11 mouse cellular contexts compared by ENCODE assay signal in genomic region chr11:51931790-51932189, GRCm38 (mm10). TPM values are rescaled to one million over a fixed set of nuclear protein-coding genes. Genes with fewer than 3 reads are reported as not detected.
A peak's percentile ranks its signal among the peaks of the same experiment; 100 is the strongest.
DNase-seq lines count a peak whose midpoint lies in the region; ATAC-seq and TF ChIP-seq lines count a peak whose summit lies in the region.
"Had no signal": no experiment of that assay in that cellular context is flagged by ENCODE, and none has a peak within 500 bp of the region (broad histone marks: within the 10 kb centered on the region; RNA-seq: fewer than 3 reads in every experiment).

No protein-coding gene starts in this region.

- H3K4me3 ChIP-seq in neural tube, embryonic 11.5 days (ENCODE audit: low read depth, low read length) = no peak overlapping the region
- H3K4me3 ChIP-seq in bone marrow macrophage, adult 2 months (ENCODE audit: insufficient read depth, low read length) = no peak overlapping the region
- H3K4me3 ChIP-seq in stomach, postnatal 0 days (ENCODE audit: low read depth, low read length) = no peak overlapping the region
- H3K4me3 ChIP-seq: heart, embryonic 10.5 days; stomach, embryonic 15.5 days had no signal

- H3K36me3 ChIP-seq in neural tube, embryonic 11.5 days (ENCODE audit: control insufficient read depth, insufficient read depth, low read length) = no peaks in the 10 kb centered on the region
- no peaks in the 10 kb centered on the region for H3K36me3 ChIP-seq in stomach, postnatal 0 days (ENCODE audit: control insufficient read depth, insufficient read depth, low read length)
- H3K36me3 ChIP-seq: heart, embryonic 10.5 days; stomach, embryonic 15.5 days had no signal

- H3K27me3 ChIP-seq in neural tube, embryonic 11.5 days (ENCODE audit: control insufficient read depth, insufficient read depth, low read length) = no peaks in the 10 kb centered on the region
- H3K27me3 ChIP-seq in stomach, postnatal 0 days (ENCODE audit: control insufficient read depth, insufficient read depth, low read length) = no peaks in the 10 kb centered on the region
- H3K27me3 ChIP-seq: stomach, embryonic 15.5 days had no signal

- H3K4me2 ChIP-seq in neural tube, embryonic 11.5 days (ENCODE audit: low read depth) = no peak overlapping the region
- no peak overlapping the region for H3K4me2 ChIP-seq in stomach, postnatal 0 days (replicated peaks; ENCODE audit: low read depth)
- H3K4me2 ChIP-seq: stomach, embryonic 15.5 days had no signal

- WGBS in neural tube, embryonic 11.5 days = 89% methylated on average over 9 of the region's 9 CpGs
- WGBS in stomach, postnatal 0 days = 83% methylated on average over 9 of the region's 9 CpGs

- no peaks in the 10 kb centered on the region for H3K9me3 ChIP-seq in neural tube, embryonic 11.5 days (ENCODE audit: control insufficient read depth, low read length)
- H3K9me3 ChIP-seq in stomach, postnatal 0 days (ENCODE audit: control insufficient read depth, low read length) = no peaks in the 10 kb centered on the region
- H3K9me3 ChIP-seq: heart, embryonic 10.5 days; stomach, embryonic 15.5 days had no signal

- H3K4me1 ChIP-seq in neural tube, embryonic 11.5 days (ENCODE audit: control insufficient read depth, insufficient read depth, low read length) = no peaks in the 10 kb centered on the region
- peaks cover 40% of the 10 kb centered on the region for H3K4me1 ChIP-seq in bone marrow macrophage, adult 2 months (ENCODE audit: control insufficient read depth, insufficient read depth, low read length)
- H3K4me1 ChIP-seq in stomach, postnatal 0 days (replicated peaks; ENCODE audit: control insufficient read depth, insufficient read depth) = no peaks in the 10 kb centered on the region
- H3K4me1 ChIP-seq: heart, embryonic 10.5 days; stomach, embryonic 15.5 days had no signal

- TF ChIP-seq CTCF in bone marrow macrophage, adult 2 months (IDR thresholded peaks at IDR 0.05; ENCODE audit: low read depth, low read length) = no peak
- TF ChIP-seq CTCF in stomach, postnatal 0 days (IDR thresholded peaks at IDR 0.05; ENCODE audit: low read depth) = no peak

- H3K27ac ChIP-seq in neural tube, embryonic 11.5 days (ENCODE audit: low read depth, low read length) = no peak overlapping the region
- peak overlapping the region; percentile 69 for H3K27ac ChIP-seq in bone marrow macrophage, adult 2 months (ENCODE audit: insufficient read depth, low read depth, low read length)
- H3K27ac ChIP-seq in stomach, postnatal 0 days (replicated peaks) = no peak overlapping the region
- H3K27ac ChIP-seq: heart, embryonic 10.5 days; stomach, embryonic 15.5 days had no signal

- ATAC-seq in neural tube, embryonic 11.5 days (ENCODE audit: insufficient read depth, low FRiP score, low TSS enrichment) = no peak
- ATAC-seq in stomach, postnatal 0 days (ENCODE audit: low FRiP score, low TSS enrichment) = 0 out of 2 replicates have a peak, but pooled peaks have one; percentile 49

- TF ChIP-seq POLR2A in bone marrow macrophage, adult 2 months (IDR thresholded peaks at IDR 0.05; ENCODE audit: borderline replicate concordance, low read depth, low read length) = no peak

- peak; percentile 6 for DNase-seq in neural tube, embryonic 11.5 days (ENCODE audit: low spot score)
- no peak for DNase-seq in neural tube, embryonic 10.5 days (ENCODE audit: extremely low spot score, low spot score)
- DNase-seq in lung, postnatal 25 days (ENCODE audit: low spot score) = peak; percentile 79
- DNase-seq in stomach, postnatal 0 days (ENCODE audit: low spot score) = no peak
- DNase-seq in urinary bladder, adult 18-20 months (ENCODE audit: low spot score in 2 of 2) = no peak
- DNase-seq in left cerebral cortex, adult 8-10 months (ENCODE audit: low spot score in 2 of 2) = no peak
- DNase-seq: cerebellum, adult 9-10 months; kidney, postnatal 10 days had no signal

- H3K9ac ChIP-seq in neural tube, embryonic 11.5 days (ENCODE audit: low read length) = no peak overlapping the region
- no peak overlapping the region for H3K9ac ChIP-seq in stomach, postnatal 0 days (ENCODE audit: low read length)
- H3K9ac ChIP-seq: stomach, embryonic 15.5 days had no signal

- no peak for TF ChIP-seq EP300 in stomach, postnatal 0 days (optimal IDR thresholded peaks at IDR 0.05)

RNA-seq across cellular contexts. Expression of gene Cdkn2aipnl, which starts 35.7 kb away (rescaled TPM):
- polyA plus RNA-seq in neural tube, embryonic 11.5 days (2014; fragmentation: Nextera tagmentation; extraction: Ambion mirVana) = 127 and 139 TPM in 2 replicates
- 31.9 and 32.1 TPM in 2 replicates for polyA plus RNA-seq in bone marrow macrophage, adult 2 months (2012; ENCODE audit: insufficient read depth, insufficient read length, missing spikeins)
- polyA plus RNA-seq in stomach, postnatal 0 days (2015; fragmentation: Nextera tagmentation; extraction: Ambion mirVana) = 43.0 and 46.9 TPM in 2 replicates
- total RNA-seq in left cerebral cortex, adult 8-10 months (2022) = 10 to 100 TPM; 40.8 to 45.8 (median 41.1) TPM

Comparison
In these comparisons a context has a peak if more than half of its experiments do, and no peak if none do; other contexts are left out.
1. DNase-seq: peak in neural tube, embryonic 11.5 days (single experiment) and lung, postnatal 25 days (single experiment); none in neural tube, embryonic 10.5 days (single experiment), stomach, postnatal 0 days (single experiment), urinary bladder, adult 18-20 months (0 of 2) and left cerebral cortex, adult 8-10 months (0 of 2).